Mouse (Mus musculus) MN1 (cell line): ENCODE results near the gene Car4.

Source experiments
- DNase-seq: peaks from one replicate; pipeline ENCODE4 v3.0.0-alpha.2; 2016; ENCODE audit warnings: low spot score

Car4 gene

DNA sequence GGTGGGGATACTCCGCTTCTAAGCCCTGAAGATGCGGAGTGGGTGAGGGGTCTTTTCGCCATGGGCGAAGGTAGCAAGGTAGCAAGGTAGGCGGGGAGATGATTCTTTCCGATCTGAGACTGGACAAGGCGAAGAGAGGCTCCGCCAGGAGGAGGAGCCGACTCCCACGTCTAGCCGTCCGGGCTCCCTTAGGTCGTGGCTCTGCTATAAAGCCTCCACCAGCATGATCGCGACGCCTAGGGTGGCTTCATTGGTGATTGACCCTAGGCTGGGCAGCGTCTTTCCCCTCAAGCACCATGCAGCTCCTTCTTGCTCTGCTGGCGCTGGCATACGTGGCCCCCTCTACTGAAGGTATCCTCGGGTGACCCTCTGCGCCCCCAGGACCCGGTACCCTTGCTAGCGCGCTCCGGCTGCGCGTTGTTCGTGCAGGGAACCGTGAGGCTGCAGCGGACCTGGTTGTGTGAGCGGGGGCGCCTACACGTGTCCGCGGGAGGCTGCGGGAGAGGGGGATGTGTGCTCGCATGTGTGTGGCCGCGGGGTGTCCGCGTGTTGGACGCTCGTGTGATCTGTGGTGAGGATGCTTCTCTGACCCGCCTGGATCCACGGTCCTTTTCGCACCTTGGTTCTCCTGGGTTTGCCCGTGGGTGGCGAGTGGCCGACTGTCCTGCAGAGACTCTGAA lies at the start of gene Car4:
TSS of gene Car4 (plus strand) at position 196 of the 680 bp plus-strand sequence.
- DNase-seq: no peak

DNA sequence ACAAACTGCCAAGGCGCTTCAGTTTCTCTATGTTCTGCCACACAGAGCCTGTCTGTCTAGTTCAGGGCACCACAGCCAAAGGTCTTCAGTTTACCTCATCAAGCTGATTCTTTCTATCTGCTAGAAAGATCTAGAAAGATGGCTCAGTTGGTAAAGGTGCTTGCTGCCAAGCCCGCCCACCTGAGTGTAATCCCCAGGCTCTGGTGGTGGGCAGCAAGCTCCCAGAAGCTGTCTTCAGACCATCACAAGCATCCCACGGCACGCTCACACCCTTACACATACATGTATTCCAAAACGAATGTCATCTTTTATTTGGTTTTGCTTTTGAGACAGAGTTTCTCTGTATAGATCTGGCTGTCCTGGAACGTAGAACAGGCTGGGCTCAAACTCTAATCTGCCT lies 49.1 kb upstream of the Car4 start:
- no peak for DNase-seq

DNA sequence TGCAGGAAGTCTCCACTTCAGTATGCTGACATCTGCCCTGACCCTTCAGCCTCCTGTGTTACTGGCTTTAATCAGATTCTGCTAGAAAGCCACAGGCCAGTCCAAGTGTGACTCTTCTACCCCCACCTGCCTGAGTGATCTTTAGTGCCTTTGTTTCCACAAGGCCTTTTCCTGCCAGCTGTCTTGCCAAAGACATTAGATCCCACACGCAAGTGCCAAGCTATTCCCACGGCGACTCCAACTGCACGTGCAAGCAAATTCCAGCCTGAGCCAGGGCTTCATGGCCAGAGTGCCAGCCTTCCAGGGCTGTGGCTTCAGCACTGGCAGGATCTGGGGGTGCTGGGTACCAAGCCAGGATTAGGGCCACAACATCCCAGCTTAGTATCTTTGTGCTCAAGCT lies 47.2 kb upstream of the Car4 start:
- peak; percentile 42 for DNase-seq

DNA sequence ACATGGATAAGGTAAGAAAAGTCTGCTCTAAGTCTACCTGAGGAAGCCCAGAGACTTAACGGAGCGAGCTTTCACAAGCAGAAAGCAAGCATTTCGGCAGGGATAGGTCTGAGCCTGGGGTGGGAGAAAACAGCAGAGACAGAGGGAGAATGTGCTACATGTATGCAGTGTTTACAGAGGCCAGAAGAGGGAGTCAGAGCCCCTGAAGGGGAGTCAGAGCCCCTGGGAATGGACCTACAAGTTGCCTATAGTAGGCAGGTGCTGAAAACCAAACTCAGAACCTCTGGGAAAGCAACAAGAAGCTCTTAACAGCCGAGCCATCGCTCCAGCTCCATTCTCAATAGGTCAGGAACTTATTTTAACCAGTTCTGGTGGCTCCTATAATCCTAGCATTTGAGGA lies 42.9 kb upstream of the Car4 start:
- peak; percentile 18 for DNase-seq

DNA sequence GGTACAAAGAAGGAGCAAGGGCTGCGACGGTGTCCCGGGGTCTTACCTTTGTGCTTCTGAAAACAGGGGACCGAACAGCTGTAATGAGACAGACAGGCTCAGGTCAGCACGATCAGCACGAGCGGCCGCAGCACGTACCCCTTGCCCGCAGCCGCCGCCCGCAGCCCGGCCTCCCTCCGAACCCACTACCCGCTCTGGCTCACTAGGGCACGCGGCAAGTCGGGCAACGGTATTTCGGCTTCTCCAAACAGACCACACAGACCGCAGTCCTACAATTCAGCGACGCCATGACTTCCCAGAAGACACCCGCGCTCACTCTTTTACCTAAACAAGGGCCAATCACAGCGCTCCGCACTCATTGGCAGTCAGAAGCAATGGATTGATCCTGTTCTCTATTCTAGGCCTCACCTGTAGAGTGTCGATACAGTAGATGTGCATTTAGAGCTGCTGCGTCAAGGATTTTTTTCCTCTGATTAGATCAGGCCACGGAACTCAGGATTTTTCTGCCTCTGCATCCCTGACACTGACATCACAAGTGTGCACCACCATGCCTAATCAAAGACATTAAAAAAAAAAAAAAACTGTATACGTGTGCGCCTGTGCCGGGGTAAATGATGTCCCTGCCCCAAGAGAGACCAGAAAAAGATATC lies 41.4 kb upstream of the Car4 start, which contains the start of gene Znhit3:
TSS of gene Znhit3 (minus strand) at position 314 of the 650 bp plus-strand sequence.
- DNase-seq: peak; percentile 93

DNA sequence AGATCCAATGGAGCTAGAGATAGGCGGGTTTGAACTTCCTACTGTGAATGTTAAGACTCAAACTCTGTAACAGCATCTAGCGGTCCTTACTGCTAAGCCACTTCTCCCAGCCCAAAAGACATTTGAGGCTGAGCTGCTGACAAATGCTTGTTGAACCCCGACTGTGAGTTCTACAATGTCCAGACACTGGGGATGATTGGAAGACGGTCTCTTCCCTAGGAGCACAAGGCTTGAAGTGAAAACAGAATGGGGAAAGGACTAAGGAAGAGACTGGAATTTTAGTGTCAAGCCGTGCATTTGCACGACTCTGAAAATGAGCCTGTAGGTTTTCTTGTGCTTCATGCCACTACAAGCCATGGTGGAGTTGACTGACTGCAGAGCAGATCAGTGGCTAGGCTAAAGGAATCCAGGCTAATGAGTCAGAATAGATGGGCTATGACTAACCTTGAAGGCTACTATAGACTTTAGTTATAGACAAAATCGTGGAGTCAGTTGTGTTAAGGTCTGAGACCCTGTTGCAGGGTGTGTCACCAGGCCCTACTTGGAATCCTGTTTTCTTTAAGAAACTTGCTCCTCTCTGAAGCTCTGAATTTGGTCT lies 40.8 kb upstream of the Car4 start:
- peak; percentile 23 for DNase-seq

DNA sequence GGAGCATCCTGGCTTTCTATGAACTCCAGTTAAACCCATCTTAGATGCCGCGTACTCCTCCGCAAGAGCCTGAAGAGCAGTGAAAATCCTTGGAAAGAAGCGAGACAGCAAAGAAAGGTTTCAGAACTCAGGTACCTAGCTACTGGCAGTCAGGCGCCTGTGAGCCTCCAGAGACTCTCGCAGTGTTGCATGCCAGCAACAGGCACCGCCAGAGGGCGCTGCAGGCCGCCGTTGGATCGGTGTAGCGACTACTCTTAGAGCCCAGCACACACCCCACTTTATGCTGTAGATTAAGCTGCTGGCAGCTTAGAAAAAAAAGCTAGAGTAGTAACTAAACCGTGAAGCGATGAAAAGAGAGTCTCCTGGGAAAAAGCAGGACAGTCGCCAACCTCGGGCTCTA lies 39.2 kb upstream of the Car4 start:
- peak; percentile 85 for DNase-seq

DNA sequence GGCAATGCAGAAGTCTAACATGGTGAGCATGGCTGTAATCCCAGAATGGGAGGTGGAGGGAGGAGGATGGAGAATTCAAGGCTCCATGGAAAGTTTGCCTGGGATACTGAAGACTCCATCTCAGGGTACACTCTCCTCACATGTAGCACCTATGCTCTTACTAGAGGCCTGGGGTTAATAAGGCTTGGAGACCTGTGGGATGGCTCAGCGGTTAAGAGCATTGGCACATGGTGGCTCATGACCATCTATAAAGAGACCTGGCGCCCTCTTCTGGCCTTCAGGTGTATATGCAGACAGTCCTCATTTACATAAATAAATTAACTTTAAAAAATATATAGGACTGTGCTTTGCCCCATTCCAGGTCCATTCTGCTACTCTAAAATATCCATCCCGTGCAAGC lies 38.3 kb upstream of the Car4 start:
- DNase-seq: peak; percentile 53

DNA sequence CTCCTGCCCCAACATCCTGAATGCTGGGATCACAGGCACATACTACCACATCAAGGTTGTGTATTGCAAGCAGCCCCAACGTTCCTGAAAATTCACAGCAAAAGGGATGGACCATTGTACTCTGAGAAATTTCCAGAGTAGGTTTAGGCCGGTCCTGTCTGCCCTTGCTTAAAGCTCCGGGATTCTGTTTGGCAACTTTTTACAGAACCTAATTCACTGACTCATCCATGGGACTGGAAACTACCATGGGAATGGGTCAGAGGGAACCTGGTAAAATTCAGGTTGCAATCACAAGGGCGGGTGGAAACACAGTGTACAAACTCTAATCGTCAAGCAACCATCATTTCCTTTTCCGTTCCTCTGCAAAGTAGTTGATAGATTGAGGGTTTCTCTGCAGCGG lies 37.6 kb upstream of the Car4 start:
- DNase-seq: no peak

DNA sequence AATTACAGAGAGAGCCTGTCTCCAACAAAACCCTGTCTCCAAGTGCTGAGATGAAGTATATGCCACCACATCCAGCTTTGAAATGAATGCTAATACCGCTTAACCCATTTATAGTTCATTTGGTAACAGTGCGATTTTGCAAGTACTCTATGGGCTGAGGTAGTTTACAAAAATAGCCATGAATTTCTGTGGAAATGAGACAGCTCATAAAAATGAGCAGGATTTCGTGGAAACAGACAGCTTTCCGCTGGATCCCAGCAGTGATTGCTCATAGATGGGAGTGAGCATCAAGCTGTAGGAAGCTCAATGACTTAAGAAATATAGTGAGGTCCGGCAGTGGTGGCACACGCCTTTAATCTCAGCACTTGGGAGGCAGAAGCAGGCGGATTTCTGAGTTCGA lies 36.6 kb upstream of the Car4 start:
- no peak for DNase-seq

DNA sequence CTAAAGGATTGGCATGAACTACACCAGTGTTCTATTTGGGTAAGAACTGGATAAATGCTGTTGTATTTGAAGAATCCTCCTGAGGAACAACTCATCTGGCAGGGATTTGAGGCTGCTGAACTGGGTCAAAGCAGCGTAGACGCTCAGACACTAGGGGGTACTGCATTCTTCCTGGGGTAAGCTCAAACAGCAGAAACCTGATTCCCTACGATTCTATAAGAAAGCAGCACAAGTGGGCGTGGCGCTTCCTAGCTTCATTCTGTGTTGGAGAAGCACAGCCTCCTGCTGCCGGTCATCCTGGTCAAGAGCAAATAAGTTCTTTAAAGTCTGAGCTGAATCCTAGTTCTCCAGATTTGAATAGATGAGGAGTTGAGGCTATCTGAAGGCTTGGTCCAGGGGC lies 25.3 kb upstream of the Car4 start:
- DNase-seq: no peak

DNA sequence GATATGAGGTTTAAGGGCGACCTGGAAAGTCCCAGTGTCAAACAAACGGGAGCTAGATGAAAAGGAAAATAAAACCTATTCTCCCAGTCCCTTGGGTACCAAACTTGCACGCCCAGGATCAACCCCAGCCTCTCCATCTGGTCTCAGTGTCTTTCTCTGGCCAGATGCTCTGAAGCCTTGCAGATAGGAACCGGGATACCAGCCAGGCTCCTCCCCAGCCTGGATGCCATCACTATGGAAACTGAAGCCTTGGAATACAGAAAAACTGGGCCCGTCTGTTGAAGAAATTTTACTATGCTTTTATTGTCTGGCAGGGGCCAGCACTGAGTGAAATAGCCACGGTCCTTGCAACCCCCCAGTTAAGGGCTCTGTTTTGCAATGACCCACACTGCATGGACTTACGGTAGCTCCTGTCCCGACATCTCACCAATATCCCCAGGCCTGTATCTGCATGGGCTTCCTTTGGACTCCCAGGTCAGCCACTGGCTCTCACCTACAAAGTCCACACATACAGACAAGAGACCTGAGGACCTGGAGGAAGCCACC lies 18.0 kb upstream of the Car4 start:
- peak; percentile 78 for DNase-seq

DNA sequence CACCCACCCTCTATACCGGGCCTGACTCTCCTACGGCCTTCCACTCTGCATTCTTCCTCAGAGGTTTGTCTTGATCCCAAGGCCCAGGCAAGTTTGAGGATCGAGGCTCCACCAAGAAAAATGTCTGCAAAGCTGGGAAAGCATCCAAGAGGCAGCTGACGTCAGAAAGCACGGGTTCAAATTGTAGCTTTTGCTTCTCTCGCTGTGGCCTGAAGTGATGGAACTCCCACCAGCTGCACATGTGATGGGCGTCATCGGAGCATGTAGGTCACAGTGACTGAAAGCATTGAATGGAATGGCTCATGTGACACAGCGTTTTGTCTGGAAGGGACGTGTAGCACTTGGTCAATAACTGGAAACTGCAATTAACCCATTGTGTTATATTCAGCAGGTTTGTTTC lies 17.4 kb upstream of the Car4 start:
- no peak for DNase-seq

DNA sequence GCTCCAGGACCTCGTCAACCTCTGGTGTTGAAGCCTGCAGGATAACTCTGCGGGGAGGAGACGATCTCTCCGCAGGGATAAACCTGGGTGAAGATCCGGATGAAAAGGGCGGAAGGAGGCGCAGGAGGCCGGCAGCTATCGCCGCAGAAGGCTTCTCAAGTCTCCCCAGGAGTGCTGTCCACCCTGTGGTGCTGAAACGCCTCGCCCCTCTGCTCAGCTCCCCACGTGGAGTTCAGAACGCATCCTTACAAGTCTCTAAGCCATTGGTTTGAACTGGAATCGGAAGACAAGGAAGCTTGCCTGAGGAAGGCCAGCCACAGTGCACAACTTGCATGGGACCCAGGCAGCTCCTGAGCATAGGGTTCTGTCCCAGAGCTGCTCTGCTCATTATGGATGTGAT lies 13.6 kb upstream of the Car4 start:
- DNase-seq: no peak

DNA sequence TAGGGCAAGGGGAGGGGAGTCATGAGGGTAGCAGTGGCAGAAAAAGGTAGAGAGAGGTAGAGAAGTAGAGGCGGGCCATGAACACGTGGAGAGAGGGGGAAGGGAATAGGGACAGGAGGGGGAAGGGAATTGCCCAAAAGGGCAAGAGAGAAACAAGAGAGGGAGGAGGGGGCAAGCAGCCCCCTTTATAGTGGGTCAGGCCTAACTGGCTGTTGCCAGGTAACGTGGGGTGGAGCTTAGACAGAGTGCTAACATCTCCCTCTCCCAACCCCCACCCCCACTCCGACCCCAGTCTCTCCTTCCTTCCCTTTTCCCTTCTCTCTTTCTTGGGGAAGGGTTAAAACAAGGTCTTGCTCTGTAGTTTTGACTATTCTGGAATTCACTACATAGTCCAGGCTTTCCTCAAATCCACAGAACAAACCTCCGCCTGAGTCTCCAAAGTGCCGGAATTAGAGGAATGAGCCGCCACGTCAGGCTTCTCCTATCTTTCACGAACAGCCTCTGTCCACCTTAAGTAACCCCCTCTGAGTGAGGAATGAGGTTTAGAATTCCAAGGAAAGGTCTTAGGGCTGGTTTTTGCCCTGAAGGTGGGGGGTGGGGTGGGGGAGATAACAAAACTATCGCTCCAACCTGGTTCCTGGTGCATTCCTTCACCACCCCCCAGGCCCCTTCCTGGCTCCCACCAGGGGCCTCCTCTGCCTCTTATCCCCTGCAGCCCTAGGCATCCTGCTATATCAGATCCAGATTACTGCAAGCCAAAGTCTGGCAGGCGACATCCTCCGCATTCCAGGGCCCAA lies 12.7 kb upstream of the Car4 start:
- no peak for DNase-seq

DNA sequence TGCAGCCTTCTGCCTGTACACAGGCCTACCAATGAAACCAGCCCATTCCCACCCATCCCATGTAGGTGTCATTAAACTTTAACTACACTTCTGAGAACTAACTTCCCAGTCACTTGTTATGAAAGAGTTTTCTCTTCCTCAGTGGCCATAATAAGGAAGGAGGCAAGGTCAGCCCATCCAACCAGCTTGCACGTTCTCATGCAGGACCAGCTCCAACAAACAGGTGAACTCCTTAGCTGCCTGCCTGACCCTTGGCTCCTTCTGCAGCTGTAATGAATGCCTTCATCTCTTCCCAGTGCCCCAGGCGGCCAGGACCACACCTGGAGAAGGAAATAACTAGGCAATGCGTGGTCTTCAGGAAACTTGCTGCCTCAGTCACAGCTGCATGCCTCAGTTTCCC lies 11.7 kb upstream of the Car4 start:
- DNase-seq: no peak

DNA sequence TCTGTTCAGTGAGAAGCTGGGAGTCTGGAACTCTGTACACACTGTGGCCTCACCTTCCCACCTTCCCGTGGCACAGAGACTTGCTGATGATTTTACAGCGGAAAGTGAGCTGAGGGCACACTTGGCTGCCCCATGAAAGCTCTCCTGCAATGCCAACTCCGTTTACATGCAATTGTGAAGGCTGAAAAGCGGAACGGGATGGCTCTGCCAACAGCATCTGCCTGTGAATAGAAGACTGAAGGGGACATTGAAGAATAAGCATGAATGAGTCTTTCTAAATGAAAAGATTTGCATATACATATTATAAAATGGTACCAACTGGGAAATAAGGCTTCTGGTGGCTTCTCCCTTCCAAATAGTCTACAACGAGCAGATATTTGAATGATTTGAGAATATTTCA lies 10.4 kb upstream of the Car4 start:
- no peak for DNase-seq

DNA sequence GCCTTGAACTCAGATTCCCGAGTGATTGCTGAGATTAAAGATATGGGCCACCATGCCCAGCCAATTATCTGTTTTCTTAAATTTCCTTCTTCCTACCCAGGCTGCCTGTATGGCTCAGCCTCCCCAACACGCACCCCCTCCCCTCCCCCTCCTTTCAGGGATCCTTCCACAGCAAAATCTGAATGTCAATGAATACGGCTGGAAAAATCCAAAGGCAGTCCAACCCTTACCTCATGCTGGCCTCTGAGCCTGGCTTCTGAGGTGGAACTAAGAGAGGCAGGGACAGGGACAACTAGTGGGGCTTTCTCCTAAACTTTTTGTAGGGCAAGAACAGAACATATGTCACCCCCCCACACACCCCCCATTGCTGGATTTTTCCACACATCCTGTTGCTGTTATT lies 9.5 kb upstream of the Car4 start:
- no peak for DNase-seq

DNA sequence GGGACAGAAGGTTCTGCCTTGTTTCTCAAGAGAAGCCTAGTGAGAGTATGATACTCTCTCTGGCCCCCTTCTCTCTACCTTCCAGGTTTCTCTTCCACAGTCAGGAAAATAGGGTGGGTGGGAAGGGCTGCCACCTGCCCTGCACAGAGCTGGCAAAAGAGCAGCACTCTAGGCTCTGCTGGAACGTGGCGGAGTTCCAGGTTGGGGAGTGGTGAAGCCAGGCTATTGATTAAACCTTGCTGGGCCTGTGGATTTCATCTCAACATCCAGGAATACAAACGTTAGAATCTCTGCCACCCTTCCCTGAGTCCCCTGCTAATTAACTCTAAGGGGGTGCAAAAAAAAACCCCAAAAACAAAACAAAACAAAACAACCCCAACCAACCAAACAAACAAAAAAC lies 9.1 kb upstream of the Car4 start:
- no peak for DNase-seq

DNA sequence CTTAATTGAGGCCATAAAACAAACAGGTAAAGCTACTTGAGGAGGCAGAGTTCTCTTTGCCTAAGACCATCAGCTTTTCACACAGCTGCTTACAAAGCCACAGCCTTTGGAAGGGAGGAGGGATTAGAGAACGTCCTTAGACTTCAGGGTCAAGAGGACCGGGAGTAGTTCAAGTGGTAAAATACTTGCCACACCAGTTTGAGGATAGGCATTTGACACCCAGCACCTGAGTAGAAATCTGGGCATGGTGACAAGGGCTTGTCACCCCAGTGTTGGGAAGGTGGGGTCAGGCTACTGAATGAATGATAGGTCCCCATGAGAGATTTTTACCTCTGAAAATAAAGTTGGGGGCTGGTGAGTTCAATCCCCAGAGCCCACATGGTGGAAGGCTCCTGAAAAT lies 5.0 kb upstream of the Car4 start:
- DNase-seq: no peak

DNA sequence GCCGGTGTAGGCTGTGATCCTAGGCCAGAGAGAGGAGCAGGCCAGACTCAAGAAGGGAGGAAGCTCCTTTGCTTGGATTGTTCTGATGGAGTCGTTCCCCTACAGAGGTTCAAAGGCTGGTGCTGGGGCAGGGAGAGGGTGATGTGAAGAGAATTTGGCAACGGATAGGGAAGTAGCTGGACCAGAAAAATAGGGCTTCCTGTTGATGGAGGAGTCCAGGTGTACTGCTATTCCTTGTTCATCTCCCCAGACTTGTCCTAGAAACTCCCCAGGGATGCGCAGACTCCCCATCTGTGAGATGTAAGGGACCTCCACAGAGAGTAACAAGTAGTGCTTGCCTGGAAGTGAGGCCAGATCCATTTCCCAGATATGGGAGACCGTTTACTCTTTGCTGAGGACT lies 1.2 kb upstream of the Car4 start:
- no peak for DNase-seq

DNA sequence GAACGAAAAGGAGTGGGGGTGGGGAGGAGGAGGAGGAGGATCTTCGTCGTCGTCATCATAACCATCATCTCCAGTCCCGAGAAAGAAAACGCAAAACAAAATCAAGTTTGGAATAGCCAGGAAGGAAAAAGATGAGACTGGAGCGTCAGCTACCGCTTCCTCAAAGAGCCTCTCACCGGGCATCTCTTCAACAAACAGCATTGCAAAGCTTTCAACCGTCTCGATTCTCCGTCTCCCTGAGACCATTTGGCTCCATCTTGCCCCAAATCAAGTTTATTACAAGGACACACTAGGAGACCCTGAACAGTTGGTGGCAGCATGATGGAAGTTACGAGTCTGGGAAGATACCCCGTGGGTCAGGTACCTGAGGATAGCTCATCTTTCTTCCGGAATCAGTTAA lies 415 bp upstream of the Car4 start:
- DNase-seq: no peak

DNA sequence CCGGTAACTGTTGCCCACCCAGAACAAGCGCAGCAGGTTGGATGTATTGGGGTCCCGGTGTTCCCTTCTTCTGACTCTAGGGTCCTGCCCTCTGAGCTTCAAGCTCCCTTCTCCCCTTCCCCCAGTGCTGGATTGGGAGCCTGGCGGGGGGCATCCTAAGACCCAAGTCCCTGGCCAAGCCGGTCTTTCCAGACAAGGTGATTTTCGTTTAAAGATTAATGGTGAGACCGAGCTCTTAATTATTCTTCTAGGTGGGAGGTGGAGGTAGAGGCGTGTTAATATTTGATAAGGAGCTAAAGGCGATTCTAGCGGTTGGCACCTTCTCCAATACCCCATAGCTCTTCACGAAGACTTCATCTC lies 665 bp downstream of the Car4 start:
- DNase-seq: no peak
